Mouse (Mus musculus) lung, embryonic 14.5 days (tissue): ENCODE results near the gene Prex1. TPM values are rescaled to one million over a fixed set of nuclear protein-coding genes. Genes with fewer than 3 reads are reported as not detected.
A peak's percentile ranks its signal among the peaks of the same experiment; 100 is the strongest.
"Not testable (repeated sequence)": the region's sequence is repeated elsewhere in the genome, so short reads cannot be mapped to it uniquely, and the experiment has no call there.

Source experiments
- ATAC-seq: fragments of 200-750 bp; cut with Nextera tagmentation; 2 replicates; pipeline ENCODE4 v1.8.0; 2017; ENCODE audit warnings: mild to moderate bottlenecking, moderate TSS enrichment, moderate library complexity; ENCODE audit not compliant: insufficient read depth
- DNase-seq: peaks from one replicate; pipeline ENCODE4 v3.0.0-alpha.2; 2015
- H3K27ac ChIP-seq: fragments of 300-500 bp; sonication (generic); 2 replicates; pipeline ENCODE4 v1.5.1; 2014; ENCODE audit warnings: low read depth, mild to moderate bottlenecking, moderate library complexity
- H3K27me3 ChIP-seq: fragments of 300-500 bp; sonication (generic); 2 replicates; pipeline ENCODE4 v1.6.1; 2014; ENCODE audit warnings: low read length, control low read depth; ENCODE audit not compliant: insufficient read depth
- H3K36me3 ChIP-seq: fragments of 300-500 bp; sonication (generic); 2 replicates; pipeline ENCODE4 v1.6.1; 2014; ENCODE audit warnings: control low read depth; ENCODE audit not compliant: insufficient read depth
- H3K4me1 ChIP-seq: fragments of 300-500 bp; sonication (generic); 2 replicates; pipeline ENCODE4 v1.6.1; 2014; ENCODE audit warnings: antibody characterized with exemption, control low read depth; ENCODE audit not compliant: insufficient read depth
- H3K4me2 ChIP-seq: fragments of 300-500 bp; sonication (generic); 2 replicates; pipeline ENCODE4 v1.6.1; 2014; ENCODE audit warnings: mild to moderate bottlenecking
- H3K4me3 ChIP-seq: fragments of 300-500 bp; sonication (generic); 2 replicates; pipeline ENCODE4 v1.5.1; 2014; ENCODE audit warnings: low read depth, low read length
- H3K9ac ChIP-seq: fragments of 300-500 bp; sonication (generic); 2 replicates; pipeline ENCODE4 v1.6.1; 2014
- H3K9me3 ChIP-seq: fragments of 300-500 bp; sonication (generic); 2 replicates; pipeline ENCODE4 v1.6.1; 2016; ENCODE audit warnings: low read depth, low read length, control low read depth
- CTCF ChIP-seq: IDR thresholded peaks from 2 replicates; pipeline ENCODE4 v1.5.1; 2016; ENCODE audit warnings: antibody characterized with exemption, low read depth
- WGBS: fragments of 180-500 bp; shearing (Covaris S2); extraction: QIAGEN DNeasy Blood & Tissue Kit; methylation state at CpG from one replicate; pipeline ENCODE4 v1.1.7; 2014; 5-methylcytosine and 5-hydroxymethylcytosine counted together
- polyA plus RNA-seq: library from polyadenylated mRNA; unstranded; fragments of >200 nt; fragmentation: Nextera tagmentation; extraction: Ambion mirVana; gene quantifications from 2 replicates; pipeline ENCODE4 v1.2.1, GENCODE M21; 2014

The Prex1 gene
- polyA plus RNA-seq, 1 experiment from 2014 or later = 12.9 TPM

DNA sequence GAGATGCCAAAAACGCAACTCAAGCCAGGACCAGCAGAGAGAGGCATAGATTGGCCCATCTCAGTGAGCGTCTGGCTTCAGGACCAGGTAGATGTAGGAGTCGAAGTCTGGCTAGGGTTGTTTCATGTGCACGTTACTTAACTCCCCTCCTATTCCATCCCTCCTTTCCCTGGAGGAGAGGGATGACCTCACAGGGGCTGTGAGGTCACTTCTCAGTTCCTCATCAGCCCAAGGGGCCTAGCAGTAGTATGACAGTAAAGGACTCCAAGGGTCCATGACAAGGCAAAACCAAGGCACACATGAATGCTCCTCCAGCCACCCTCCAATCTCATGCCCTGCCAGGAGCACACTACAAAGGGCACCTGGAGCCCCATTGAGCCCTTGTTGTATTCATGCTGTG lies 18.5 kb upstream of the Prex1 start:
- TF ChIP-seq CTCF = no peak
- Histone ChIP-seq H3K27me3 (no peaks in the 10 kb centered on the region), H3K4me3 (no peak overlapping the region), H3K4me2 (no peak overlapping the region), H3K9me3 (no peaks in the 10 kb centered on the region), H3K9ac (no peak overlapping the region), H3K4me1 (no peaks in the 10 kb centered on the region), H3K27ac (no peak overlapping the region), H3K36me3 (no peaks in the 10 kb centered on the region)
- WGBS = 80% methylated on average over 4 of the region's 4 CpGs
- ATAC-seq = no peak
- no peak for DNase-seq

DNA sequence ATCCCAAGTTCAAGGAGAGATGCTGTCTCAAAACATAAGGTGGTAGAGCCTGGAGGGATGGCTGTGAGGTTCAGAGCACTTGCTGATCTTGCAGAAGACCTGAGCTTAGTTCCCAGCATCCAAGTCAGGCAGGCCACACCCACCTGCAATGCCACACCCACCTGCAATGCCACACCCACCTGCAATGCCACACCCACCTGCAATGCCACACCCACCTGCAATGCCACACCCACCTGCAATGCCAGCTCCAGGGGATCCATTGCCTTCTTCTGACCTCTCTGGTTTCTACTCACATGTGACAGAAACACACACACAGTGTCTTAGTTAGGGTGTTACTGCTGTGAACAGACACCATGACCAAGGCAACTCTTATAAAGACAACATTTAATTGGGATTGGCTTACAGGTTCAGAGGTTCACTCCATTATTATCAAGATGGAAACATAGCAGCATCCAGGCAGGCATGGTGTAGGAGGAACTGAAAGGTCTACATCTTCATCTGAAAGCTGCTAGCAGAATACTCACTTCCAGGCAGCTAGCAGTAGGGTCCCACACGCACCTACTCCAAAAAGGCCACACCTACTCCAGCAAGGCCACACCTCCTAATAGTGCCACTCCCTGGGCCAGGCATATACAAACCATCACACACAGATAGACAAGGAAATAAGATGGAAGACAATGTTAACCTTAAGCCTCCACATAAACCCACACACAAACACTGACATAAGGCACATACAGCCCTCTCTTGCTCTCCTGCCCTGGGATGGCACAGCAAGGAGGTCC lies 17.7 kb upstream of the Prex1 start:
- DNase-seq, H3K27me3 ChIP-seq, H3K27ac ChIP-seq, H3K4me3 ChIP-seq, H3K9ac ChIP-seq, H3K4me2 ChIP-seq, H3K36me3 ChIP-seq, H3K4me1 ChIP-seq, ATAC-seq, H3K9me3 ChIP-seq: not testable (repeated sequence)
- 52% methylated on average over 1 of the region's 1 CpGs for WGBS

DNA sequence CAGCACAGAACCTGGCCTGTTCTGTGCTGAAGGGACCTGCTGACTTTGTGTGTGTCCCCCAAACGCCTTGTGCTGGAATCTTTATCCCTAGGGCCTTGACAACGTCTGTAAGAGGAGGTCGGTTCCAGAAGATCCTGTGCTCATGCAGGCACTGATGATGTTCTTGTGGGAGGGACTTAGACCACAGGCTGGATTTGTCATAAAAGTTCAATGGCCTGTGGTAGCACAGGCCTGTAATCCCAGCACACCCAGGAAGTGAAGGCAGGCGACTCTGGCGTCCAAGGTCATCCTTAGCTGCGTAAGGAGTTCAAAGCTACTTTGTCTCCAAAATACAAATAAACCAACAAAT lies 16.9 kb upstream of the Prex1 start:
- no peaks in the 10 kb centered on the region for H3K9me3 ChIP-seq
- DNase-seq (no peak), ATAC-seq (no peak)
- H3K9ac ChIP-seq = no peak overlapping the region
- H3K4me3 ChIP-seq = no peak overlapping the region
- no peaks in the 10 kb centered on the region for H3K27me3 ChIP-seq
- H3K36me3 ChIP-seq = no peaks in the 10 kb centered on the region
- 0 out of 2 replicates have a peak overlapping the region, but pooled peaks have one; percentile 76 for H3K27ac ChIP-seq
- 69% methylated on average over 6 of the region's 6 CpGs for WGBS
- no peaks in the 10 kb centered on the region for H3K4me1 ChIP-seq
- TF ChIP-seq CTCF = no peak
- H3K4me2 ChIP-seq = no peak overlapping the region

- 18% methylated on average over 19 of the region's 19 CpGs for WGBS
- ATAC-seq = peak; percentile 37; the same call in 1 of the 2 replicates
Observed at GRCm38 (mm10) chr2:166729656-166730566, 16.3 kb upstream of the Prex1 start.

GRCm38 (mm10) chr2:166729045-166729444 lies 15.4 kb upstream of the Prex1 start:
- 37% methylated on average over 3 of the region's 3 CpGs for WGBS
- Histone ChIP-seq H3K4me2 (no peak overlapping the region), H3K9me3 (no peaks in the 10 kb centered on the region), H3K27ac (no peak overlapping the region), H3K36me3 (no peaks in the 10 kb centered on the region), H3K4me3 (no peak overlapping the region), H3K4me1 (no peaks in the 10 kb centered on the region), H3K27me3 (no peaks in the 10 kb centered on the region), H3K9ac (no peak overlapping the region)
- DNase-seq = peak; percentile 63
- no peak for TF ChIP-seq CTCF
- no peak for ATAC-seq

More at GRCm38 (mm10) chr2:166729656-166730566, 16.3 kb upstream of the Prex1 start:
- Histone ChIP-seq H3K9me3 (no peaks in the 10 kb centered on the region), H3K27me3 (no peaks in the 10 kb centered on the region), H3K27ac (peak overlapping the region; percentile 76), H3K9ac (peak overlapping the region; percentile 30; the same call in 1 of the 2 replicates), H3K36me3 (no peaks in the 10 kb centered on the region), H3K4me3 (no peak overlapping the region), H3K4me2 (peak overlapping the region; percentile 26; the same call in 1 of the 2 replicates), H3K4me1 (no peaks in the 10 kb centered on the region)
- DNase-seq = peak; percentile 65
- no peak for TF ChIP-seq CTCF

DNA sequence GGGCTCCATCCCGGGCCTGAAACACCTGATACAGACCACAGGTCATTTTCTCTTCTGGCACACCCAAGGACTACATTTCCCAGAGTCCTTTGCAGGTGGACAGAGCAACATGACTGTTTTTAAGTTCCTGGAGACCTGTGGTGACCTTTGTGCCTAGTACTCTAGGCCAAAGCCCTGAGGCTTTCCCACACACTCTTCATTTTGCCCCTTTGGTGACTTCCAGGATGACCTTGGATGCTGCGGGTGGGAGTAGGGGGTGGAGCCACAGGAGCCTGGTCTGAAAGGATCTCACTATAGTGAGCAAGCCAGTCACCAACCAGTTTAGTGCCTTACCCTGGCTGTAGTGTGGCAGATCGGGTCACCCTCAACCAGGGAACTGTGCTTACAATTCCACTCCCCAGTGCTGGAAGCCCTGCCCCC lies 14.6 kb upstream of the Prex1 start:
- Histone ChIP-seq H3K4me3 (no peak overlapping the region), H3K27me3 (no peaks in the 10 kb centered on the region), H3K9ac (no peak overlapping the region), H3K4me2 (no peak overlapping the region), H3K4me1 (no peaks in the 10 kb centered on the region), H3K27ac (no peak overlapping the region), H3K9me3 (no peaks in the 10 kb centered on the region), H3K36me3 (no peaks in the 10 kb centered on the region)
- no peak for TF ChIP-seq CTCF
- ATAC-seq (no peak), DNase-seq (no peak)
- WGBS = 46% methylated on average over 3 of the region's 3 CpGs

- no peak for TF ChIP-seq CTCF
- 78% methylated on average over 10 of the region's 10 CpGs for WGBS
- Histone ChIP-seq H3K27me3 (no peaks in the 10 kb centered on the region), H3K4me3 (no peak overlapping the region), H3K4me2 (no peak overlapping the region), H3K36me3 (no peaks in the 10 kb centered on the region), H3K9me3 (no peaks in the 10 kb centered on the region), H3K27ac (no peak overlapping the region), H3K4me1 (no peaks in the 10 kb centered on the region), H3K9ac (no peak overlapping the region)
- DNase-seq = no peak
- no peak for ATAC-seq
Observed at GRCm38 (mm10) chr2:166727790-166728189, 14.2 kb upstream of the Prex1 start.
